Mouse (Mus musculus): ENCODE data around the gene Cacna1c. TPM values are rescaled to one million over a fixed set of nuclear protein-coding genes. Genes with fewer than 3 reads are reported as not detected.
A peak's percentile ranks its signal among the peaks of the same experiment; 100 is the strongest.

Gene Cacna1c
- polyA plus RNA-seq, 1 experiment from 2014 or later = 6.2 TPM

GRCm38 (mm10) chr6:118984181-118984901 lies 211.9 kb downstream of the Cacna1c start:
- Histone ChIP-seq H3K9me3 (no peaks in the 10 kb centered on the region), H3K27ac (no peak overlapping the region), H3K4me3 (replicated peaks) (no peak overlapping the region), H3K36me3 (replicated peaks) (no peaks in the 10 kb centered on the region), H3K4me2 (no peak overlapping the region), H3K9ac (no peak overlapping the region), H3K27me3 (no peaks in the 10 kb centered on the region), H3K4me1 (peaks cover 6% of the 10 kb centered on the region)
- WGBS = 53% methylated on average over 11 of the region's 11 CpGs
- no peak for ATAC-seq (ENCODE audit: low FRiP score)

- H3K27me3 ChIP-seq = no peaks in the 10 kb centered on the region
- H3K9ac ChIP-seq = no peak overlapping the region
- ATAC-seq (ENCODE audit: low FRiP score) = no peak
- no peaks in the 10 kb centered on the region for H3K9me3 ChIP-seq
- H3K4me1 ChIP-seq = peaks cover 6% of the 10 kb centered on the region
- no peaks in the 10 kb centered on the region for H3K36me3 ChIP-seq (replicated peaks)
- no peak overlapping the region for H3K4me2 ChIP-seq
- H3K27ac ChIP-seq = no peak overlapping the region
- no peak overlapping the region for H3K4me3 ChIP-seq (replicated peaks)
- 89% methylated on average over 8 of the region's 8 CpGs for WGBS
Observed at GRCm38 (mm10) chr6:118983471-118984040, 212.7 kb downstream of the Cacna1c start.

GRCm38 (mm10) chr6:118980265-118980664 lies 216.0 kb downstream of the Cacna1c start:
- Histone ChIP-seq H3K4me3 (replicated peaks) (no peak overlapping the region), H3K9me3 (no peaks in the 10 kb centered on the region), H3K36me3 (replicated peaks) (no peaks in the 10 kb centered on the region), H3K9ac (no peak overlapping the region), H3K27me3 (no peaks in the 10 kb centered on the region), H3K27ac (no peak overlapping the region), H3K4me2 (no peak overlapping the region), H3K4me1 (peaks cover 22% of the 10 kb centered on the region)
- 83% methylated on average over 12 of the region's 12 CpGs for WGBS
- ATAC-seq (ENCODE audit: low FRiP score) = no peak

- no peaks in the 10 kb centered on the region for H3K27me3 ChIP-seq
- H3K27ac ChIP-seq = peak overlapping the region; percentile 67
- WGBS = 23% methylated on average over 10 of the region's 10 CpGs
- H3K4me3 ChIP-seq (replicated peaks) = no peak overlapping the region
- H3K36me3 ChIP-seq (replicated peaks) = no peaks in the 10 kb centered on the region
- H3K9ac ChIP-seq = no peak overlapping the region
- peaks cover 16% of the 10 kb centered on the region for H3K4me1 ChIP-seq
- peak overlapping the region; percentile 26 for H3K4me2 ChIP-seq
- H3K9me3 ChIP-seq = no peaks in the 10 kb centered on the region
- peak; percentile 89 for ATAC-seq (ENCODE audit: low FRiP score)
Observed at GRCm38 (mm10) chr6:118977443-118978271, 218.6 kb downstream of the Cacna1c start.

GRCm38 (mm10) chr6:118976617-118977016 lies 219.6 kb downstream of the Cacna1c start:
- Histone ChIP-seq H3K36me3 (replicated peaks) (no peaks in the 10 kb centered on the region), H3K27me3 (no peaks in the 10 kb centered on the region), H3K27ac (no peak overlapping the region), H3K4me2 (no peak overlapping the region), H3K4me1 (peaks cover 16% of the 10 kb centered on the region), H3K9ac (no peak overlapping the region), H3K4me3 (replicated peaks) (no peak overlapping the region), H3K9me3 (no peaks in the 10 kb centered on the region)
- ATAC-seq (ENCODE audit: low FRiP score) = no peak
- WGBS = 91% methylated on average over 14 of the region's 14 CpGs

- 73% methylated on average over 9 of the region's 10 CpGs for WGBS
Observed at GRCm38 (mm10) chr6:118971844-118972531, 224.2 kb downstream of the Cacna1c start.

GRCm38 (mm10) chr6:118968776-118969175 lies 227.4 kb downstream of the Cacna1c start:
- Histone ChIP-seq H3K4me2 (no peak overlapping the region), H3K27me3 (no peaks in the 10 kb centered on the region)
- WGBS = 80% methylated on average over 4 of the region's 4 CpGs

More at GRCm38 (mm10) chr6:118971844-118972531, 224.2 kb downstream of the Cacna1c start:
- H3K36me3 ChIP-seq (replicated peaks) = no peaks in the 10 kb centered on the region
- no peak overlapping the region for H3K9ac ChIP-seq
- ATAC-seq (ENCODE audit: low FRiP score) = no peak
- H3K27me3 ChIP-seq = no peaks in the 10 kb centered on the region
- H3K4me1 ChIP-seq = peaks cover 3% of the 10 kb centered on the region
- no peak overlapping the region for H3K4me2 ChIP-seq
- no peaks in the 10 kb centered on the region for H3K9me3 ChIP-seq
- H3K4me3 ChIP-seq (replicated peaks) = no peak overlapping the region
- no peak overlapping the region for H3K27ac ChIP-seq

GRCm38 (mm10) chr6:118966904-118967303 lies 229.3 kb downstream of the Cacna1c start:
- Histone ChIP-seq H3K27ac (no peak overlapping the region), H3K4me3 (replicated peaks) (no peak overlapping the region), H3K9ac (no peak overlapping the region), H3K4me2 (no peak overlapping the region), H3K4me1 (no peaks in the 10 kb centered on the region), H3K27me3 (no peaks in the 10 kb centered on the region), H3K36me3 (replicated peaks) (no peaks in the 10 kb centered on the region), H3K9me3 (no peaks in the 10 kb centered on the region)
- WGBS = 79% methylated on average over 4 of the region's 4 CpGs
- no peak for ATAC-seq (ENCODE audit: low FRiP score)

More at GRCm38 (mm10) chr6:118968776-118969175, 227.4 kb downstream of the Cacna1c start:
- Histone ChIP-seq H3K27ac (no peak overlapping the region), H3K36me3 (replicated peaks) (no peaks in the 10 kb centered on the region), H3K4me3 (replicated peaks) (no peak overlapping the region), H3K9ac (no peak overlapping the region), H3K4me1 (no peaks in the 10 kb centered on the region), H3K9me3 (no peaks in the 10 kb centered on the region)
- ATAC-seq (ENCODE audit: low FRiP score) = no peak

GRCm38 (mm10) chr6:118965577-118965976 lies 230.6 kb downstream of the Cacna1c start:
- ATAC-seq (ENCODE audit: low FRiP score) = no peak
- H3K9ac ChIP-seq = no peak overlapping the region
- H3K9me3 ChIP-seq = no peaks in the 10 kb centered on the region
- H3K36me3 ChIP-seq (replicated peaks) = no peaks in the 10 kb centered on the region
- no peak overlapping the region for H3K4me2 ChIP-seq
- H3K4me3 ChIP-seq (replicated peaks) = no peak overlapping the region
- 65% methylated on average over 2 of the region's 2 CpGs for WGBS
- H3K4me1 ChIP-seq = no peaks in the 10 kb centered on the region
- no peak overlapping the region for H3K27ac ChIP-seq
- no peaks in the 10 kb centered on the region for H3K27me3 ChIP-seq

- H3K27me3 ChIP-seq = no peaks in the 10 kb centered on the region
- H3K27ac ChIP-seq = no peak overlapping the region
- H3K9ac ChIP-seq = no peak overlapping the region
- H3K36me3 ChIP-seq (replicated peaks) = no peaks in the 10 kb centered on the region
- H3K4me3 ChIP-seq (replicated peaks) = no peak overlapping the region
- 90% methylated on average over 6 of the region's 6 CpGs for WGBS
- ATAC-seq (ENCODE audit: low FRiP score) = no peak
- H3K4me2 ChIP-seq = no peak overlapping the region
- H3K9me3 ChIP-seq = no peaks in the 10 kb centered on the region
- H3K4me1 ChIP-seq = no peaks in the 10 kb centered on the region
Observed at GRCm38 (mm10) chr6:118963806-118964205, 232.4 kb downstream of the Cacna1c start.

- Histone ChIP-seq H3K9ac (no peak overlapping the region), H3K27ac (no peak overlapping the region), H3K4me1 (no peaks in the 10 kb centered on the region), H3K9me3 (no peaks in the 10 kb centered on the region), H3K36me3 (replicated peaks) (no peaks in the 10 kb centered on the region), H3K27me3 (no peaks in the 10 kb centered on the region), H3K4me2 (no peak overlapping the region), H3K4me3 (replicated peaks) (no peak overlapping the region)
- 84% methylated on average over 5 of the region's 5 CpGs for WGBS
- no peak for ATAC-seq (ENCODE audit: low FRiP score)
Observed at GRCm38 (mm10) chr6:118963283-118963682, 232.9 kb downstream of the Cacna1c start.

GRCm38 (mm10) chr6:118958529-118958928 lies 237.7 kb downstream of the Cacna1c start:
- H3K4me1 ChIP-seq = no peaks in the 10 kb centered on the region
- no peaks in the 10 kb centered on the region for H3K27me3 ChIP-seq
- WGBS = 94% methylated on average over 9 of the region's 9 CpGs
- no peak overlapping the region for H3K27ac ChIP-seq
- no peak overlapping the region for H3K4me3 ChIP-seq (replicated peaks)
- no peaks in the 10 kb centered on the region for H3K9me3 ChIP-seq
- H3K9ac ChIP-seq = no peak overlapping the region
- H3K36me3 ChIP-seq (replicated peaks) = no peaks in the 10 kb centered on the region
- H3K4me2 ChIP-seq = no peak overlapping the region
- ATAC-seq (ENCODE audit: low FRiP score) = no peak

All from forebrain, embryonic 12.5 days (tissue).